Mouse (Mus musculus) forebrain, embryonic 12.5 days (tissue): ENCODE data around the gene Tnpo2. TPM values are rescaled to one million over a fixed set of nuclear protein-coding genes. Genes with fewer than 3 reads are reported as not detected.
A peak's percentile ranks its signal among the peaks of the same experiment; 100 is the strongest.

ENCODE experiments used
- ATAC-seq: fragments of 200-750 bp; cut with Nextera tagmentation; 2 replicates; pipeline ENCODE4 v1.8.0; 2017; ENCODE audit warnings: moderate TSS enrichment; ENCODE audit not compliant: low FRiP score
- H3K27ac ChIP-seq: fragments of 300-500 bp; sonication (generic); 2 replicates; pipeline ENCODE4 v1.5.1; 2016; ENCODE audit warnings: mild to moderate bottlenecking
- H3K27me3 ChIP-seq: fragments of 300-500 bp; sonication (generic); 2 replicates; pipeline ENCODE4 v1.6.1; 2016; ENCODE audit warnings: mild to moderate bottlenecking
- H3K36me3 ChIP-seq: fragments of 300-500 bp; sonication (generic); replicated peaks from 2 replicates; pipeline ENCODE4 v1.6.1; 2016; ENCODE audit warnings: mild to moderate bottlenecking
- H3K4me1 ChIP-seq: fragments of 300-500 bp; sonication (generic); 2 replicates; pipeline ENCODE4 v1.6.1; 2016
- H3K4me2 ChIP-seq: fragments of 300-500 bp; sonication (generic); 2 replicates; pipeline ENCODE4 v1.6.1; 2016; ENCODE audit warnings: mild to moderate bottlenecking, moderate library complexity
- H3K4me3 ChIP-seq: fragments of 300-500 bp; sonication (generic); replicated peaks from 2 replicates; pipeline ENCODE4 v1.5.1; 2016; ENCODE audit warnings: mild to moderate bottlenecking
- H3K9ac ChIP-seq: fragments of 300-500 bp; sonication (generic); 2 replicates; pipeline ENCODE4 v1.6.1; 2016; ENCODE audit warnings: mild to moderate bottlenecking
- H3K9me3 ChIP-seq: fragments of 300-500 bp; sonication (generic); 2 replicates; pipeline ENCODE4 v1.6.1; 2016
- WGBS: fragments of 180-500 bp; shearing (Covaris S2); methylation state at CpG from one replicate; pipeline ENCODE4 v1.1.7; 2016; 5-methylcytosine and 5-hydroxymethylcytosine counted together
- microRNA-seq: library from miRNA; unstranded; fragments of <30 nt; microRNA quantifications from one replicate; pipeline ENCODE4, GENCODE M21; 2017
- polyA plus RNA-seq: library from polyadenylated mRNA; unstranded; fragments of >200 nt; fragmentation: Nextera tagmentation; extraction: Ambion mirVana; gene quantifications from 2 replicates; pipeline ENCODE4 v1.2.1, GENCODE M21; 2016

Gene Tnpo2
- polyA plus RNA-seq, 1 experiment from 2014 or later, result 45.1 TPM

DNA sequence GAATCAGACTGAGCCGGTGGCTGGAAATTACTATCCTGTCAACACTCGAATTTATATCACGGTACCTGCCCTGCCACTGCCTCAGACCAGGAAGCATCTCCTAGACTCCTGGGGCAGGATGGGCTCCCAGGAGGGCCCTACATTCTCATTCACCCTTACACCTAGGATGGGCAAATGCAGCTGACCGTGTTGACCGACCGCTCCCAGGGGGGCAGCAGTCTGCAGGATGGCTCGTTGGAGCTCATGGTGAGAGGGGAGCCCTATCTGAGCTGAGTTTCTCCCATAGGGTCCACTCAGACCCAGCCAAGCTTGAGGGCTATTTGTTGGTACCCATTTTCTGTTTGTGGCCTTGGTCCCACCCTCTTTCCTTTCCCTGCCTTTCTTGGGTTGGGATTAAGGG lies 58.9 kb downstream of the Tnpo2 start:
- no peaks in the 10 kb centered on the region for H3K9me3 ChIP-seq
- no peak overlapping the region for H3K4me3 ChIP-seq
- no peaks in the 10 kb centered on the region for H3K4me1 ChIP-seq
- no peaks in the 10 kb centered on the region for H3K27me3 ChIP-seq
- no peak for ATAC-seq
- no peak overlapping the region for H3K27ac ChIP-seq
- no peak overlapping the region for H3K4me2 ChIP-seq
- H3K9ac ChIP-seq, result no peak overlapping the region
- H3K36me3 ChIP-seq, result peaks cover 63% of the 10 kb centered on the region
- 90% methylated on average over 7 of the region's 7 CpGs for WGBS

DNA sequence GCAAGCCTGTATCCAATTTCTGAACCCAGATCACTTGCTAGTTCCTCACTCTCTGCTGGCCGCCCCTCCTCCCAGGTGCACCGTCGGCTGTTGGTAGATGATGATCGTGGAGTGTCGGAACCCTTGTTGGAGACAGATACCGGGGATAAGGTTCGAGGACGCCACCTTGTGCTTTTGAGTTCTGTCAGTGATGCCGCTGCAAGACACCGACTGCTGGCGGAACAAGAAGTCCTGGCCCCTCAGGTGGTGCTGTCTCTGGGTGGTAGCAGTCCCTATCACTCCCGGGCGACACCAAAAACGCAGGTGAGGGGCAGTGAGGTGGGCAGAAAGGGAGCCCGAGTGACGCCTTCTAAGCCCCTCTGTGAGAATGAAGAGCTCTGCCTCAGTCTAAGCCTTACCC lies 59.5 kb downstream of the Tnpo2 start:
- ATAC-seq, result no peak
- H3K4me3 ChIP-seq, result no peak overlapping the region
- 94% methylated on average over 16 of the region's 16 CpGs for WGBS
- H3K9me3 ChIP-seq, result no peaks in the 10 kb centered on the region
- peaks cover 60% of the 10 kb centered on the region for H3K36me3 ChIP-seq
- H3K4me1 ChIP-seq, result no peaks in the 10 kb centered on the region
- no peak overlapping the region for H3K9ac ChIP-seq
- H3K27me3 ChIP-seq, result no peaks in the 10 kb centered on the region
- no peak overlapping the region for H3K4me2 ChIP-seq
- no peak overlapping the region for H3K27ac ChIP-seq

DNA sequence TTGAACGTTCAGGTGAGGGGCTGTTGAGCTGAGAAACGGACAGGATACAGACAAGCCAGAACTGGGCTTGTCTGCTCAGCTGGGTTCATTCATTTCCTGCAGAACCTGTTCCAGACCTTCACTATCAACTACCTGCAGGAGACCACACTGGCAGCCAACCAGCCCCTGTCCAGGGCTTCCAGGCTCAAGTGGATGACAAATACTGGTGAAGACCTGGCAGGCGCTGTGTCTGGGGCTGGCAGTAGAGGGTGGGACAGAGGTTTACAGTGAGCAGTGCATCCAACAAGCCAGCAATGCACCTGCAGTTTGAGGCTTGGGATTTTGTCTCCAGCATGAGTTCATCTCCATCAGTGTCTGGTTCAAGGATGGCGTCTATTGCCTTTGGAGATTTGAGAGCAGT lies 60.1 kb downstream of the Tnpo2 start:
- Histone ChIP-seq H3K27me3 (no peaks in the 10 kb centered on the region), H3K4me1 (no peaks in the 10 kb centered on the region), H3K4me2 (no peak overlapping the region), H3K4me3 (no peak overlapping the region), H3K27ac (no peak overlapping the region), H3K9me3 (no peaks in the 10 kb centered on the region), H3K36me3 (peaks cover 57% of the 10 kb centered on the region), H3K9ac (no peak overlapping the region)
- ATAC-seq, result no peak
- 96% methylated on average over 4 of the region's 4 CpGs for WGBS

DNA sequence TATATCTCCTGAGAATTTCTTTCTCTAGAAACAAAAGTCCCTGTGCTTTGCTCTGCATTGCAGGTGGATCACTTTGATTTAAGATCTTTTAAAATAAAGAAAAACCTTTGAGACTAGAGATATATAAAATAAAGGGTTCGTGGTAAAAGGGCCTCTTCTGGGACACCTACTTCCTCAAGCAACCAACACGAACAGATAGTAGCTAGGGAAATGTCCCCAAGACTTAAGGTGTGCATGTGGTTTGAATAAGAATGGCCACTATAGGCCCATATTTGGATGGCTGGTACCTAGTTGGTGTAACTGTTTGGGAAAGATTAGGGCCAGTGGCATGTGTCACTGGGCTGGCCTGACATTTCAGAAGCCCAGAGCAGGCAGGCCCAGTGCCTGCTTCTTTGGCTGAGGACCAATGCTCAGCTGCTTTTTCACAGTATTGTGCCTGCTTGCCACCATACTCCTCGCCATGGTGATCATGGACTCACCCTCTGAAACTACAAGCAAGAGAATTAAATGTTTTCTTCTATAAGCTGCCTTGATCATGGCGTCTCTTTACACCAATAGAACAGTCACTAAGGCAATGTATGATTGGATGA lies 63.5 kb downstream of the Tnpo2 start:
- Histone ChIP-seq H3K9me3 (no peaks in the 10 kb centered on the region), H3K4me2 (no peak overlapping the region), H3K27me3 (no peaks in the 10 kb centered on the region), H3K4me3 (no peak overlapping the region), H3K4me1 (no peaks in the 10 kb centered on the region), H3K27ac (no peak overlapping the region), H3K9ac (no peak overlapping the region), H3K36me3 (peaks cover 35% of the 10 kb centered on the region)
- ATAC-seq, result no peak
- WGBS, result 86% methylated on average over 4 of the region's 4 CpGs

Small RNA genes within 50 kb of the gene (microRNA-seq; reads per million reads assigned to microRNA genes)
- gene Mir7070, result 4.9 reads per million, percentile 18 among the genes with 10 or more reads in this experiment

Other genes starting within 250 kb of the Tnpo2 start
- 31.9 and 33.2 TPM in 2 replicates for gene Nfix, start 236.6 kb upstream of the Tnpo2 start, polyA plus RNA-seq
- 5.3 and 5.6 TPM in 2 replicates for gene Dand5, start 214.1 kb upstream of the Tnpo2 start, polyA plus RNA-seq
- 43.0 and 44.8 TPM in 2 replicates for gene Gadd45gip1, start 205.4 kb upstream of the Tnpo2 start, polyA plus RNA-seq
- gene Rad23a, start 196.2 kb upstream of the Tnpo2 start, polyA plus RNA-seq, result 108 and 118 TPM in 2 replicates
- 619 TPM in 2 replicates for gene Calr, start 190.0 kb upstream of the Tnpo2 start, polyA plus RNA-seq
- 110 and 111 TPM in 2 replicates for gene Farsa, start 179.9 kb upstream of the Tnpo2 start, polyA plus RNA-seq
- 76.7 and 82.9 TPM in 2 replicates for gene Syce2, start 164.8 kb upstream of the Tnpo2 start, polyA plus RNA-seq
- 31.1 and 33.2 TPM in 2 replicates for gene Gcdh, start 143.0 kb upstream of the Tnpo2 start, polyA plus RNA-seq
- gene Klf1, start 135.0 kb upstream of the Tnpo2 start, polyA plus RNA-seq, result 2.4 and 3.5 TPM in 2 replicates
- 8.7 and 9.8 TPM in 2 replicates for gene Dnase2a, start 128.4 kb upstream of the Tnpo2 start, polyA plus RNA-seq
- 29.3 and 35.3 TPM in 2 replicates for gene Mast1, start 99.6 kb upstream of the Tnpo2 start, polyA plus RNA-seq
- 0.88 and 1.6 TPM in 2 replicates for gene Rtbdn, start 89.9 kb upstream of the Tnpo2 start, polyA plus RNA-seq
- not detected in 2 replicates for gene Gm49661, start 67.5 kb upstream of the Tnpo2 start, polyA plus RNA-seq
- 1,271 and 1,280 TPM in 2 replicates for gene Prdx2, start 67.3 kb upstream of the Tnpo2 start, polyA plus RNA-seq
- gene Rnaseh2a, start 67.1 kb upstream of the Tnpo2 start, polyA plus RNA-seq, result 117 and 124 TPM in 2 replicates
- gene Junb, start 58.2 kb upstream of the Tnpo2 start, polyA plus RNA-seq, result 4.8 and 4.9 TPM in 2 replicates
- gene Hook2, start 46.3 kb upstream of the Tnpo2 start, polyA plus RNA-seq, result 16.1 and 18.2 TPM in 2 replicates
- gene Best2, start 22.4 kb upstream of the Tnpo2 start, polyA plus RNA-seq, result not detected in 2 replicates
- gene Asna1, start 11.6 kb upstream of the Tnpo2 start, polyA plus RNA-seq, result 140 TPM in 2 replicates
- 156 and 175 TPM in 2 replicates for gene Trir, start 10.1 kb upstream of the Tnpo2 start, polyA plus RNA-seq
- 32.1 and 33.7 TPM in 2 replicates for gene Fbxw9, start 23.1 kb downstream of the Tnpo2 start, polyA plus RNA-seq
- gene Gm5741, start 31.1 kb downstream of the Tnpo2 start, polyA plus RNA-seq, result 1.3 TPM in 1 of 2 replicates, not detected in the other
- 74.2 and 82.3 TPM in 2 replicates for gene Dhps, start 34.8 kb downstream of the Tnpo2 start, polyA plus RNA-seq
- 117 and 118 TPM in 2 replicates for gene Wdr83os, start 43.8 kb downstream of the Tnpo2 start, polyA plus RNA-seq
- 48.2 and 48.8 TPM in 2 replicates for gene Wdr83, start 44.4 kb downstream of the Tnpo2 start, polyA plus RNA-seq
- gene Man2b1, start 46.4 kb downstream of the Tnpo2 start, polyA plus RNA-seq, result 14.9 and 17.8 TPM in 2 replicates
- 1.4 and 1.7 TPM in 2 replicates for gene Zfp791, start 86.2 kb downstream of the Tnpo2 start, polyA plus RNA-seq
- gene Cks1brt, start 115.0 kb downstream of the Tnpo2 start, polyA plus RNA-seq, result not detected in 2 replicates
- gene Olfr371, start 189.1 kb downstream of the Tnpo2 start, polyA plus RNA-seq, result not detected in 2 replicates